9 mouse cellular contexts compared by ENCODE assay signal in genomic region chr8:85171291-85171690, GRCm38 (mm10). TPM values are rescaled to one million over a fixed set of nuclear protein-coding genes. Genes with fewer than 3 reads are reported as not detected.
DNase-seq lines count a peak whose midpoint lies in the region; ATAC-seq and TF ChIP-seq lines count a peak whose summit lies in the region.
"Had no signal": no experiment of that assay in that cellular context is flagged by ENCODE, and none has a peak within 500 bp of the region (broad histone marks: within the 10 kb centered on the region; RNA-seq: fewer than 3 reads in every experiment).

No protein-coding gene starts in this region.

- intact Hi-C loops in heart, postnatal 10 days (cut with DNase I), result loop anchor here (1.0 kb wide), 1 partner anchor 94 kb away; no protein-coding TSS in a partner anchor
- intact Hi-C loops in left cerebral cortex, postnatal 10 days (cut with DNase I), result no loop called here

- H3K9me3 ChIP-seq in intestine, postnatal 0 days (ENCODE audit: control insufficient read depth), result no peaks in the 10 kb centered on the region
- no peaks in the 10 kb centered on the region for H3K9me3 ChIP-seq in intestine, embryonic 15.5 days

- no peaks in the 10 kb centered on the region for H3K27me3 ChIP-seq in intestine, postnatal 0 days (replicated peaks; ENCODE audit: control insufficient read depth, insufficient read depth, low read length)
- no peaks in the 10 kb centered on the region for H3K27me3 ChIP-seq in intestine, embryonic 15.5 days (replicated peaks)

- no peak overlapping the region for H3K4me3 ChIP-seq in intestine, postnatal 0 days (ENCODE audit: low read depth, low read length)
- no peak overlapping the region for H3K4me3 ChIP-seq in intestine, embryonic 15.5 days (replicated peaks)
- H3K4me3 ChIP-seq: erythroblast, embryonic 14.5 days had no signal

- no peak overlapping the region for H3K4me2 ChIP-seq in intestine, postnatal 0 days (replicated peaks; ENCODE audit: low read depth)
- H3K4me2 ChIP-seq in intestine, embryonic 15.5 days (replicated peaks), result no peak overlapping the region

- no peak for ATAC-seq in intestine, postnatal 0 days
- ATAC-seq in intestine, embryonic 15.5 days, result no peak
- ATAC-seq in neutrophil, adult 5-6 weeks (ENCODE audit: extremely low read depth, insufficient number of reproducible peaks, low FRiP score, poor library complexity, severe bottlenecking), result peak; percentile 41; the same call in 1 of the 2 replicates
- no peak for ATAC-seq in activated CD4-positive, CD25-positive, alpha-beta regulatory T cell, adult 4 months

- peak; percentile 78 for TF ChIP-seq CTCF in intestine, postnatal 0 days (IDR thresholded peaks at IDR 0.05; ENCODE audit: low read depth)

- no peaks in the 10 kb centered on the region for H3K4me1 ChIP-seq in intestine, postnatal 0 days (replicated peaks; ENCODE audit: control insufficient read depth, insufficient read depth, low read length)
- no peaks in the 10 kb centered on the region for H3K4me1 ChIP-seq in intestine, embryonic 15.5 days (replicated peaks)

- H3K36me3 ChIP-seq in intestine, postnatal 0 days (ENCODE audit: control insufficient read depth, insufficient read depth), result no peaks in the 10 kb centered on the region
- no peaks in the 10 kb centered on the region for H3K36me3 ChIP-seq in intestine, embryonic 15.5 days

- H3K27ac ChIP-seq in intestine, postnatal 0 days (ENCODE audit: low read depth, low read length), result no peak overlapping the region
- H3K27ac ChIP-seq in intestine, embryonic 15.5 days, result no peak overlapping the region

- 24% methylated on average over 14 of the region's 14 CpGs for WGBS in intestine, postnatal 0 days
- WGBS in intestine, embryonic 15.5 days, result 25% methylated on average over 14 of the region's 14 CpGs

- DNase-seq in MN1 (ENCODE audit: low spot score), result peak; percentile 36
- peak; percentile 43 to 44 for DNase-seq in cerebellum, adult 18-20 months
- peak; percentile 56 to 65 for DNase-seq in heart, postnatal 10 days
- peak; percentile 15 to 47 for DNase-seq in left cerebral cortex, postnatal 10 days (ENCODE audit: extremely low spot score in 1 of 2, low spot score in 2 of 2)

- H3K9ac ChIP-seq in intestine, postnatal 0 days (ENCODE audit: low read depth, low read length), result no peak overlapping the region
- no peak overlapping the region for H3K9ac ChIP-seq in intestine, embryonic 15.5 days

RNA-seq across cellular contexts. Expression of gene Cks1brt, which starts 19.6 kb away (rescaled TPM):
- polyA plus RNA-seq in intestine, postnatal 0 days (2015; fragmentation: Nextera tagmentation; extraction: Ambion mirVana), result not detected in 2 replicates
- not detected in 2 replicates for polyA plus RNA-seq in intestine, embryonic 15.5 days (2015; fragmentation: Nextera tagmentation; extraction: Ambion mirVana)
- not detected for total RNA-seq in heart, postnatal 10 days (2021)
- not detected for total RNA-seq in left cerebral cortex, postnatal 10 days (2021)
- total RNA-seq in neutrophil, adult 5-6 weeks (2017), result not detected in 2 replicates
- under 1 TPM in 1 of 2 experiments, not detected in 1; 0.20 TPM for polyA plus RNA-seq in activated CD4-positive, CD25-positive, alpha-beta regulatory T cell, adult 4 months (2017; shearing (Covaris generic))
- polyA plus RNA-seq: erythroblast, embryonic 14.5 days had no signal

RNA-seq across cellular contexts. Expression of gene Zfp791, which starts 48.4 kb away (rescaled TPM):
- 0.99 and 1.4 TPM in 2 replicates for polyA plus RNA-seq in intestine, postnatal 0 days (2015; fragmentation: Nextera tagmentation; extraction: Ambion mirVana)
- 2.7 TPM in 2 replicates for polyA plus RNA-seq in intestine, embryonic 15.5 days (2015; fragmentation: Nextera tagmentation; extraction: Ambion mirVana)
- total RNA-seq in heart, postnatal 10 days (2021), result 1 to 10 TPM; 2.5 to 2.8 TPM
- 1 to 10 TPM; 5.6 to 6.0 TPM for total RNA-seq in left cerebral cortex, postnatal 10 days (2021)
- not detected in 2 replicates for total RNA-seq in neutrophil, adult 5-6 weeks (2017)
- not detected for polyA plus RNA-seq in activated CD4-positive, CD25-positive, alpha-beta regulatory T cell, adult 4 months (2017; shearing (Covaris generic))

RNA-seq across cellular contexts. Expression of gene Olfr371, which starts 54.5 kb away (rescaled TPM):
- not detected in 2 replicates for polyA plus RNA-seq in intestine, postnatal 0 days (2015; fragmentation: Nextera tagmentation; extraction: Ambion mirVana)
- not detected in 2 replicates for polyA plus RNA-seq in intestine, embryonic 15.5 days (2015; fragmentation: Nextera tagmentation; extraction: Ambion mirVana)
- total RNA-seq in heart, postnatal 10 days (2021), result not detected
- total RNA-seq in left cerebral cortex, postnatal 10 days (2021), result not detected
- not detected in 2 replicates for total RNA-seq in neutrophil, adult 5-6 weeks (2017)
- not detected for polyA plus RNA-seq in activated CD4-positive, CD25-positive, alpha-beta regulatory T cell, adult 4 months (2017; shearing (Covaris generic))
- polyA plus RNA-seq: erythroblast, embryonic 14.5 days had no signal
